Mouse (Mus musculus): ENCODE measurements around the gene F5.

F5 gene

DNA sequence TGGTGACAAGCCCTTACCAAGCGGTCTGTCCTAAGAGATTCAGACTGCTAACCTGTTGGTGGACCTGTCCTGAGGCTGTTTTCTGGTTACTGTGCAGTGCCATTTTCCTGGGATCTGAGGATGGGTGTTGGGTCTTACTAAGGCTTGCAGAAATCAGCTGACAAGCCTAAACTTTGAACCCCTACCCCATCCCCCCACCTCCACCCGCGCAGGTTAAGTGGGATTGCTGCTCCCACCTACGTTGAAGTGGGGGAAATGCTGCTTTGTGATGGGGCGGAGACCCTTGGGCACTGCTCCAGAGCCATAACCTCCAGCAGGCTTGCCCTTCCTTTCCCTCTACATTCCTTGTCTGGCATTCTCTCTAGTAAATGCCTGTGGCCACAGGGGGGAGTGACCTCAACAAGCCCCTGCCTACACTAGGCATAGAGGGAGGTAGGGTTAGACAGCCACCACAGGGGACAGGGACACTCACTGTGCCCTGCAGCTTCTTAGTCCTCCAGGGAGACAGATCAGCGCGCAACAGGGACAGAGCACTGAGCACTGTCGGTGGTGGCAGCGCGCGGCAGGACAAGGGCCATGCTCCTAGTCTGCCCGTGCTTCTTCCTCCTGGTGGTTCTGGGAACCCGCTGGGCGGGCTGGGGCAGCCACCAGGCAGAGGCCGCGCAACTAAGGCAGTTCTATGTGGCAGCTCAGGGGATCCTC, at the start of gene F5:
Gene F5, plus strand, starts transcription at position 452 of the 702 bp plus-strand sequence.
- DNase-seq (ENCODE audit: extremely low spot score, low spot score): peak; percentile 15

DNA sequence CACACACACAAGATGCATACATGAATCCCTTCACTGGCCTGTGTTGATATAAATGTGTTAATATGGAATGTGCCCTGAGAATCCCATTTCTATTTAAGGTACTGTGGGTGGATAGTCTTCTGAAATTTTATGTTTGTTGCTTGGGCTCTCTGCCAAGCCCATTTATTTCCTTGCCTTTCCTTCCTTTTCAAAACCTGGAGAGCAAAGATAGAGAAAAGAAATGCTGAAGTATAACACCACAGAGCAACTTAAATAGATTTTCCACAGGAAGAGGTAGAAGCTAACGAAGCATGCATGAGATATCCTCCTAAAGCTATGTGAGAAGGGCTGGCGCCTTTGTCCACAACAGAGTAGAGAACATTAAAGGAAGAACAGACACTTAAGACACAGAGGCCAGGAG, 41.9 kb upstream of the F5 start:
- no peak for DNase-seq (ENCODE audit: extremely low spot score, low spot score)

- no peak for DNase-seq (ENCODE audit: extremely low spot score, low spot score)
These were observed 40.9 kb upstream of the F5 start for GRCm38 (mm10) chr1:164110591-164111329.

DNA sequence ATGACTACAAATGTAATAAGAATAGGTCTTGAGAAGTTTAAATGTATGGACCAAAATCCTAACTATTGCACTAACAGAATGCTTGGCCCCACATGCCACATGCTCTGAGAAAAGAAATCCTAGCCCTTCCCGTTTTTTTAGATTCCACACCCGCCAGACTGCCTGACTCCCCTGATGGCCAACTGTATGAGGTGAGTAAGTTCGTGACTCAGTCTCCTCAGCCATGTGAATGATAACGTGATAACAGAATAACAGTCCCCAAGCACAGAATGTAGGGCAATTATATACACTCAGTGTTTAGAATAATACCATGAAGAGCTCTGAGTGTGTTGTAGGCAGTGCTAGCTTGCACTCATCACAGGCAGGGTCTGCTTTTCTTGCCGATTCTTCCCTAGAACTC, 37.4 kb upstream of the F5 start:
- DNase-seq (ENCODE audit: extremely low spot score, low spot score): no peak

- DNase-seq (ENCODE audit: extremely low spot score, low spot score): no peak
These were observed 36.6 kb upstream of the F5 start, which contains the start of gene Selp for GRCm38 (mm10) chr1:164114947-164115493. Selp (plus strand) TSS chr1:164115264.

- DNase-seq (ENCODE audit: extremely low spot score, low spot score): no peak
These were observed 36.0 kb upstream of the F5 start for GRCm38 (mm10) chr1:164115647-164116046.

GRCm38 (mm10) chr1:164117869-164118268, 33.8 kb upstream of the F5 start:
- no peak for DNase-seq (ENCODE audit: extremely low spot score, low spot score)

DNA sequence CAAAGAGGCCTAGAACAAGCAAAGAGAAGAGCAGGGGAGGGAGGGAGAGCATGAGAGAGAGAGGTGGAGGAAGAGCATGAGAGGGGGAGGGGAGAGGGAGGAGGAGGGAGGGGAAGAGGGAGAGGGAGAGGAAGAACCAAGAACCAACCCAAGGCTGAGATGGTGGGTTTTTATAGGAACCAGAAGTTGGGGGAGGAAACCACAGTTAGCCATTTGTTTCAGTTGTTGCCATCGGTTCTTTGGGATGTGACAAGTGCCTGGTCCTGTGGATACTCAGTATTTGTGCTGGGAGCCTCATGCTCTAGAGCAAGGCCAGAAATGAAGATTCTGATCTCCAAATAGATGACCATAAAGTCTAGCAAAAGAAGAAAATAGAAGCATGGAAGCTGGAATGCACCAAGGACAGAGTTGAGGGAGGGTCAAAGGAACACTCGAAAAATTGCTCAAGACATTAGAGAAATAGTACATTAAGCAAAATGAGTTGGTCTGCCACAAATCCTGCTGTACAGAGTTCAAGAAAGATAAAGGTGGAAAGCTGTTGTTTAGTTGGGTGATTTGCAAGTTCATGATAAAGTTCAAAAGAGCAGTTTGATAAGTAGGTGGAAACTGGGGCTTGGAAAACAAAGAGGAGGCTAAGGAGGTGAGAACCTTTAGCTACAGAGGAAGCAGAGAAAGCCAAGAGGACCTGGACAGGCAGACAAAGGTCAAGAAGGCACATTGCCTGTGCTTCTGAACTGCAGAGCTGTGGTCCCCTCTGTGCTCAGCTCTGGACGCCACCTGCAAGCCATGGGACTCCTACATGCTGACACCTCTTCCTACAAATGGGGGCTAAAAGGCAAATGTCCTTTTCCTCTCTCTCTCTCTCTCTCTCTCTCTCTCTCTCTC, 31.5 kb upstream of the F5 start:
- DNase-seq (ENCODE audit: extremely low spot score, low spot score): no peak

GRCm38 (mm10) chr1:164120777-164121158, 30.9 kb upstream of the F5 start:
- DNase-seq (ENCODE audit: extremely low spot score, low spot score): no peak

DNA sequence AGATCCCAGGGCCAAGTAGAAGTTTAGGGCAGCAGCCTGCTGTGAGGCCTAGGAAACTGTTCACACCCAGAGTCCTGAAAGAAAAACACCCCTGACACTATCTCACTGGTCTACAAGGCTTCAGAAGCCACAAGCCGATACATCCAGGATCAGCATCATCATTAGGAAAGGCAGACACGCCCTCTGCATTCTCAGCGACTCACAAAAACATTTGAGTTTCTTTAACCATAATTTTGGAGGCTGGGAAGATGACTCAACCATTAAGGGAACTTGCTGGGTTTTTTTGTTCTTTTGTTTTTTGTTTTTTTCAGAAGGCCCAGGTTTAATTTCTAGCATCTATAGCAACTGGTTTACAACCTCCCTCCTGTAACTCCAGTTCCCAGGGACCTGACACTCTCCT, 27.8 kb upstream of the F5 start:
- DNase-seq (ENCODE audit: extremely low spot score, low spot score): no peak

- no peak for DNase-seq (ENCODE audit: extremely low spot score, low spot score)
These were observed 21.6 kb upstream of the F5 start for GRCm38 (mm10) chr1:164130013-164130412.

GRCm38 (mm10) chr1:164132609-164133008, 19.0 kb upstream of the F5 start:
- DNase-seq (ENCODE audit: extremely low spot score, low spot score): no peak

- no peak for DNase-seq (ENCODE audit: extremely low spot score, low spot score)
These were observed 17.5 kb upstream of the F5 start for GRCm38 (mm10) chr1:164134101-164134500.

- DNase-seq (ENCODE audit: extremely low spot score, low spot score): no peak
These were observed 16.3 kb upstream of the F5 start for GRCm38 (mm10) chr1:164135360-164135759.

DNA sequence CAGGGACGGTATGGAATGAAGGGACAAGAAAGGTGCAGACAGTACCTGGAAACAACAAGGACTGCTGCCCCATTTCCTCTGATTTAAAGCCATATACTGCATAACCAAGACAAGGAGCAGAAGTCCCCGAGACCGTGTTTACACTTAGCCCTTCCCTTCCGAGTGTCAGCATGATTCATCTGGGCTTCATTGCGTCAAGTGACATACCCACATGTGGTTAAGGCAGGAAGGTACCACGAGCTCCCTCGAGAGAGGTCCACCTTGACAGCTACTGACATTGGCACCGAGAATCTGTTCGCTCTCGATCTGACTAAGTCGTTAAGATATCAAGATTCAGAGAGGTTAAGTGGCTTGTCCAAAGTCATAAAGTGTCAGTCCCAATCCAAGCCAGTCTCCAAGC, 15.7 kb upstream of the F5 start:
- DNase-seq (ENCODE audit: extremely low spot score, low spot score): no peak

GRCm38 (mm10) chr1:164136636-164137035, 15.0 kb upstream of the F5 start:
- DNase-seq (ENCODE audit: extremely low spot score, low spot score): no peak

DNA sequence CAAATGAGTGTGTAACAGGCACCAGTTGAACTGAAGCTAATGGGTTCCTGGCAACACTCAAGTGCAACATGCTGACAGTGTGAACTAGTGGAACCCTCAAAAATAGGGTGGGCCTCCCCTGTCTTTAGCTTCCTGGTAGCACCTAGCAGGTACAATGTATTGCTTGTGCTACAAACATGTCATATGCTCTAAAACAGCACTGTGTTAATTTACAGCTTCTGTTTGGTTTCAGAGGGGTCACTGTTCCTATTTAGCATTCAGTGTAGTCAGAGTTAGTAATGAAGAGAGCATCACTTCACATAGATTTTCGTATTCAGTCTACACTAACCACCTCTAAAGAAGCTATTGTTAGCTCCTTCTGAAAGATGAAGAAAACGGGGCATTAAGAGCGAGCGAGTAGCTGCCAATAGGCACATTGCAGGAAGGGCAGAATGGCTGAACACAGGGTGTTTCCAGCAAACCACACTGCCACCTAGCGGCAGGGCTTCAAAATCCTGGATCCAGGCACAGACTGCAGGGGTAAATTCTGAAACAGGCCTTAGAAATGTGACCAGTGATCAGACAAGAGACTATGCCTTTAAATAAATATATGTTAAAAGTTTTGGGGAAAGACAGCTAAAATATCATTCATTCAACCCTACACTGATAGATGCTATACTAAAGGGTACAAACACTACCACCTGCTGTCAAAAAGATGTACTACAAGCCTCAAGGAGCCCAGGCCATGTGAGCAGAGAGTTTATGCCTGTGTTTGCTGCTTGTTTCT, 13.1 kb upstream of the F5 start:
- peak; percentile 81 for DNase-seq (ENCODE audit: extremely low spot score, low spot score)

- DNase-seq (ENCODE audit: extremely low spot score, low spot score): no peak
These were observed 12.2 kb upstream of the F5 start for GRCm38 (mm10) chr1:164139464-164139863.

GRCm38 (mm10) chr1:164149083-164149482, 2.6 kb upstream of the F5 start:
- no peak for DNase-seq (ENCODE audit: extremely low spot score, low spot score)

- DNase-seq (ENCODE audit: extremely low spot score, low spot score): no peak
These were observed 1.2 kb downstream of the F5 start for GRCm38 (mm10) chr1:164152836-164153235.

DNA sequence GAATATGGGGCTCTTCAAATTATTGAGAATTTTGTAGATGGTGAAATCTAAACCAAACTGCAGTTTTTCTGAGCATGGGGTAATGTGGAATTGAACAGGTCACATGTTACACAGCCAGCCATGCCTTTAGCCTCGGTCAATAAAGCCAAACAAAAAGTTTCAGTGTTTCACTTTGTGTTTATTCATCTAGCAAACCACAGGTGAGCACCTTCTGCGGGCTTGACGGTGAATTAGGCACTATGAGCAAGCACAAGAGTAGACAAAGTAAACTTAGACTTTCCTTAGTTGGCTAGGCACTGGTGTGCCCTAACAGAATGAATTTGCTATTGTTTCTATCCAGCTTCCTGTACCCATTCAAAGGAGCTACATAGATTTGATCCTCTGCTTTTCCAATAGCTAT, 3.3 kb downstream of the F5 start:
- no peak for DNase-seq (ENCODE audit: extremely low spot score, low spot score)
